In genomic region chr16:4848090-4848489, GRCm38 (mm10) we compare ENCODE assay signal across 40 mouse cellular contexts. TPM values are rescaled to one million over a fixed set of nuclear protein-coding genes. Genes with fewer than 3 reads are reported as not detected.
"Had no signal": no experiment of that assay in that cellular context is flagged by ENCODE, and none has a peak within 500 bp of the region (broad histone marks: within the 10 kb centered on the region; RNA-seq: fewer than 3 reads in every experiment).

No protein-coding gene starts in this region.

- H3K4me3 ChIP-seq: heart, embryonic 12.5 days; heart, embryonic 13.5 days; heart, embryonic 15.5 days; hindbrain, embryonic 10.5 days; hindbrain, embryonic 12.5 days; hindbrain, embryonic 13.5 days; hindbrain, embryonic 15.5 days; intestine, embryonic 15.5 days; kidney, embryonic 15.5 days; layer of hippocampus, adult 2 months; left cerebral cortex, adult 2 months had no signal

- H3K27ac ChIP-seq: heart, embryonic 13.5 days; heart, embryonic 15.5 days; hindbrain, embryonic 10.5 days; hindbrain, embryonic 12.5 days; hindbrain, embryonic 13.5 days; hindbrain, embryonic 14.5 days; hindbrain, embryonic 15.5 days; hindbrain, postnatal 0 days; intestine, embryonic 15.5 days; kidney, embryonic 15.5 days; kidney, postnatal 0 days; layer of hippocampus, adult 2 months; left cerebral cortex, adult 2 months had no signal

- H3K27me3 ChIP-seq: heart, embryonic 12.5 days; heart, embryonic 13.5 days; heart, embryonic 15.5 days; hindbrain, embryonic 12.5 days; hindbrain, embryonic 13.5 days; hindbrain, embryonic 15.5 days; intestine, embryonic 15.5 days; kidney, embryonic 15.5 days had no signal

- H3K4me2 ChIP-seq: heart, embryonic 12.5 days; heart, embryonic 13.5 days; heart, embryonic 15.5 days; hindbrain, embryonic 12.5 days; hindbrain, embryonic 13.5 days; hindbrain, embryonic 14.5 days; hindbrain, embryonic 15.5 days; intestine, embryonic 15.5 days; kidney, embryonic 15.5 days had no signal

- H3K36me3 ChIP-seq: heart, embryonic 12.5 days; heart, embryonic 13.5 days; heart, embryonic 15.5 days; hindbrain, embryonic 10.5 days; hindbrain, embryonic 12.5 days; hindbrain, embryonic 13.5 days; hindbrain, embryonic 15.5 days; intestine, embryonic 15.5 days; kidney, embryonic 15.5 days had no signal

- DNase-seq: heart, postnatal 10 days; heart, postnatal 14 days; heart, postnatal 36 days; heart, postnatal 4 days; kidney, adult 11 months; kidney, adult 18-20 months; kidney, adult 2 months; kidney, adult 8-10 months; kidney, adult 9 months; kidney, postnatal 10 days; kidney, postnatal 14 days; kidney, postnatal 25 days; kidney, postnatal 36 days; kidney, postnatal 4 days; layer of hippocampus, adult 9-11 months; layer of hippocampus, postnatal 36 days had no signal

RNA-seq across cellular contexts. Expression of gene 4930562C15Rik, which starts 12.9 kb away (rescaled TPM):
- total RNA-seq: heart, postnatal 10 days; heart, postnatal 25 days; heart, postnatal 36 days; heart, postnatal 4 days; hindbrain, postnatal 0 days; layer of hippocampus, adult 18-20 months; layer of hippocampus, adult 2 months; layer of hippocampus, adult 8-10 months; layer of hippocampus, postnatal 10 days; layer of hippocampus, postnatal 14 days; layer of hippocampus, postnatal 25 days; layer of hippocampus, postnatal 36 days; left cerebral cortex, adult 18-20 months; left cerebral cortex, adult 2 months; left cerebral cortex, adult 8-10 months had no signal
- polyA plus RNA-seq: intestine, postnatal 0 days; kidney, adult 2 months; large intestine, adult 2 months had no signal
